Mouse (Mus musculus) T-cell, adult 2 months (primary cell): ENCODE results near the gene 2310034G01Rik.

Experiments used
- DNase-seq: peaks from one replicate; pipeline ENCODE4 v3.0.0; 2022; ENCODE audit warnings: low spot score

2310034G01Rik gene

DNA sequence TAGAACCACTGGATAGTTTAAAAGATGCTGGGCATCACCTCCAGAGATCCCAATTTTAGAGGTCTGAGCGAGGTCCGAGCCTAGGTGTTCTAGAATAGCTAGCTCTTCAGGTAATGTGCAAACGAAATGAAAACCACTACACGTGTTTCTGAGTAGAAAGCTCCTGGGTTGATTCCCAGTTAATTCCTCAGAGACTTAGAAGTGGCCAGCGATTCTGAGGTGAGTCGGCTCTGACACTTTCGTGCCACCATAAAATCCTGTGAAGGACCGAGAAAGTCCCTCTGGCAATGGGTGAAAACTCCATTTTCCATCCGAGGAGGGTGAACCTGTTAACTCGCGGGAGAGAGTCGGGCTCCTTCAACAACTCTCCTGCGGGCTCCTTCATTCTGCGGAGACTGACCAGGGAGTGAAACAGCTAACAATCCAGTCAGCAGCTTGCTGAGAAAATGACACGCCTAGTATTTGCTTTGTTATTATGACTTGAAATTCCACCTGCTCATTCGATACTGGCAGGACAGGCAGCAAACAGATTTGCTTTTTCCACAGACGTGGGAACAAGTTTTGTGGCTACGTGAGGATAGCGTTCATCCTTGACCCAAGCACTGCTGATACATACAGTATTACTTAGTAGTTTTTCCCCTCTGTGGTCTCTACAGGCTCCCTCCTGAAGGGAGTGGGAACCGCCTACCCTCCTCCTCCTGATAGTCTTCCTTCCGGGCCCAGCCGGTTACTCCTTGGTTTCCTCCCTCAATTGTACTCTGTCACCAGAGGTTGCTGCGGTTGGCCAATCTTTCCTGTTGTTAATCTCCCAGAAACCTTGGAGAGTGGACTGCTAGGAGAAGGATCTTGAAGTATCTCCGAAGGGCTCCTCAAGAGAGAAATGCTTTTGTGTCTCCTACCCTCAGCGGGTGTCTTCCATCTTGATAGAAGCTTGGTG lies 7.5 kb upstream of the 2310034G01Rik start:
- no peak for DNase-seq

GRCm38 (mm10) chr19:46356701-46357138 lies 6.6 kb upstream of the 2310034G01Rik start:
- peak; percentile 81 for DNase-seq

GRCm38 (mm10) chr19:46349550-46349949 lies 552 bp downstream of the 2310034G01Rik start:
- DNase-seq: no peak

DNA sequence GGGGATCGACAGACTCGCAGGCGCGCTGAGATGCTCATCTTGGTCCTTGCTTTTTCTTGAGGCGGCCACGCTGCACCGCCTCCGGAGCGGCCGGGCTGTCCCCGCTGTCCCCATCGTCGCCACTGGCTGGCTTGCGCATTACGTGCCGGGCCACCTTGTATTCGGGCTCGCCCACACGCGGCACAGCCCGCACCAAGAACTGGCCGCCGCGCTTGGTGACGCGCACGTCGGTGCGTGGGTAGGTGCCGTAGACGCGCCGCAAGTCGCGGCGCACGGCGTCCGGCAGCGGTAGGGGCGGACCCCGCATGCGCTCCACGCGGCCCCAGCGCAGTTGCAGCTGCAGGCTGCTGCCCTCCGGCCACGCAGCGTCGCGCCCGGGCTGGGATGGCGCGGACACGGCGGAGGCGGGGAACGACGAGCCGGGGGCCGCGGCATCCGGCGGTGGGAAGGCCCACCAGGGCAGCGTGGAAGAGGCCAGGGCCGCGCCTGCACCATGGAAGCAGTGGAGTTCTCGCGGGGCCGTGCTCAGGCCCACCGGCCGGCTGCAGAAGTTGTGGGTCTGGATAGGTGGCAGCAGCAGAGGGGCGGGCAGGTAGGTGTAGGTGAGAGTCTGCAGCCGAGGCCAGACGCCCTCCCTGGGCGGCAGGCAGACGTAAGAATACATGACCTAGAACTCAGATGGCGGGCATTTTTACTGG lies 1.2 kb downstream of the 2310034G01Rik start:
- DNase-seq: peak; percentile 64

DNA sequence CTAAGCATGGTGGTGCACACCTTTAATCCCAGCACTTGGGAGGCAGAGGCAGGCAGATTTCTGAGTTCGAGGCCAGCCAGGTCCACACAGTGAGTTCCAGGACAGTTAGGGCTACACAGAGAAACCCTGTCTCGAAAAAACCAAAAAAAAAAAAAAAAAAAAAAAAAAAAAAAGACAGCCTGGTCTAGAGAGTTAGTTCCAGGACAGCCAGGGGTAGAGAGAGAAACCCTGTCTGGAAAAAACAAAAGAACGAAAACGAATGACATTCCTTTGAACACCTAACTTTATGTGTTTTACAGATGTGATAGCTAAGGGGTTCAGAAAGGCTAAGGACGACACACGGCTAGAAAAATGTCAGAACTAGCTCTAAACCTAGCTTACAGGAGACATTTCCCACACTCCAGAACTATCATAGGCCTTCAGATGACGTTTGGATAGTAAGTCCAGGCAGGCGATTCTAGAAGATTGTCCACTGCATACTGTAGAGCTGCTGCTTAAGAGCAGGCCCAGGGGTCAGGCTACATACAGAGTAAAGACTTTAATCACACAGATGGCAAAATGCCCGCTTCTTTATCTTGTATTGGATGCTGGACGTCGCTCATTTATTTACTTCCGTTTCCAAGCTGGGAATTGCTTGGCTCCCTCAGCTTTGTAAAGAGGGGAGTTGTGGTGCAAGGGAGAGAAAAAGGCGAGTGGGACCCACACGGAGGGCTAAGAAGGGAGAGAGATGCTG lies 2.0 kb downstream of the 2310034G01Rik start:
- DNase-seq: no peak

DNA sequence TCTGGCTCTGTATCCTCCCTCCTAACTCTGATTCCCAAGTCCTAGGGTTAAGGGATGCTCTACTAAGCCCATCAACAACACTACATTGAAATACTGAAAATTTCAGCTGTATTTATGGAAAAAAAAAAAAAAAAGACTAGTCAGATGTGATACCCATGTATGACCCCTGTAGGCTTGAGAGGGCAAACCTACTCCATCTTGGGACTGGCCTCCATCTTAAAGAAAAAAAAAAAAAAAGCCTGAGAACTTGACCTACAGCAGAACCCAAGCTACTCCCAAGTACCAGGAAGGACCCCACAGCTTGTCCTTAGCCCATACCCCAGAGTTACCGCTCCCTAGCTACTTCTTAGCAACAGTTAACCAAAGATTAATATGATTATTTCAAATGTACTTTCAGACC lies 3.0 kb downstream of the 2310034G01Rik start:
- DNase-seq: no peak

GRCm38 (mm10) chr19:46344710-46345419 lies 5.2 kb downstream of the 2310034G01Rik start:
- DNase-seq: no peak

DNA sequence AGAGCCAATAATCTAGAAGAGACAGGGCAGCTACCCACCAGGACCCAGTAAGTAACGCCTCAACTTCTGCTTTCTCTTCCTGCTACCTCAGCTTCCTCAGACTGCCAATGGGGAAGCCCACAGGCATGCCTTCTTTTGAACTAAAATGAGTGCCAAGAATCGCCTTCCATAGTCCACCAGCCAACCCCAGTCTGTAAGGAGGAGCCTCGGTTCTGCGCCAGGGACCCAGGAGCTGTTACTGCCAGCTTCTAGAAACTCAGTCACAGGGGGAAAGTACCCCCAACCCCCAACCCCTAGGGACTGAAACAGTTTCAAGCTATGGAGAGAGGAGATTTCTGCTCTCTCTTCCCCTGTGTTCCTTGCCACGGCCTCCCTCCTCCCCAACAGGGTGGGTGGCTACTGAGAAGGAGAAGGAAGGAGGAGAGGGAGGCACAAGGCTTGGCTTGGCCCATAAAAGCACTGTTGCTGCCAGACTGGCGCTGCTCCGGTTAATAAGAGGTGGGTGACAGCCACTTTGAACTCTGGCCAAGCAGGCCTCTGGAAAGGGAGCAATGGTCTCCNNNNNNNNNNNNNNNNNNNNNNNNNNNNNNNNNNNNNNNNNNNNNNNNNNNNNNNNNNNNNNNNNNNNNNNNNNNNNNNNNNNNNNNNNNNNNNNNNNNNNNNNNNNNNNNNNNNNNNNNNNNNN lies 10.7 kb downstream of the 2310034G01Rik start:
- DNase-seq: no peak

DNA sequence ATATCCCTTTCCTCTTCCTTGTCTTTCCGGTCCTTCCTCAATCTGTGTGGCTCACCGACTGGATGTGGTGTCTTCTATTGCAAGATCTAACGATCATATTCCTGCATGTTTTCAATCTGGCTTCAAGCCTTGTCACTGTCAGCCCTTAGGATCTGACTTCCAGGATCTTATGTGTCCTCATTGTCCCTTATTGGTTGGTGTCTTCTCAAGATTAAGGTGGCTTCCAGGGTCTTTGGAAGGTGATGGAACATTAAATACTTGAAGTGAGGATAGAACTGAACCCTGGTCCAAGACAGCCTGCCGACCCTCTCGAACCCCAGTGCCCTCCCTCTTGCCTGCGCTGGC lies 11.2 kb downstream of the 2310034G01Rik start:
- no peak for DNase-seq

DNA sequence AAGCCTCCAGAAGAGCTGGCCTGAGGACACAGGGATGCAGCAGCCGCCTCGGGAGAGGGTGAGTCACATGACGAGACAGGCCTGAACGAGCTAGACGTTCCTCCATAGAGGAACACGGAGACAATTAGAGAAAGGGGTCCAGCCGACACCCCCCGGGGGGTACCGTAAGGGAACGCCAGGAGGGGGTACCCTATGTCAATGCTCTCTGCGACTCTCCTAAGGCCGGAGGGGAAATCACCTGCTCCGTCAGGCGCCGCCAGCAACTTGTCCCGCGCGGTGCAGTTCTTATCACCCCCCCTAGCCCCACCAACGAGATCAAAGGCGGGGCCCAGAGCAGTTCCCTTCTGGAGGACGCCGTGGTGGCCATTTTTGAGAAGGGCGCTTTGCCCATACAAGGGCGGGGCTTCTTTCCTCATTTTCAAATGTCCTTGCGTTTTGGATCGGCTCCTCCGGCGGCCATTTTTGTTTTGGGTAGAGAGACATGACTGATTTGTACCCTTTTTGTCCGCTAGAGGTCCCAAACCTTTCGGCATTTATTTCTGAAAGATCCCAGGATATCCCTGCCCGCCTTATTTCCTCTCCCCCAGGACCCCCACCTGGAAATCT lies 11.7 kb downstream of the 2310034G01Rik start, which contains the start of gene Cuedc2:
Gene Cuedc2 (minus strand): TSS at position 372 of the 606 bp plus-strand sequence.
- peak; percentile 89 for DNase-seq

DNA sequence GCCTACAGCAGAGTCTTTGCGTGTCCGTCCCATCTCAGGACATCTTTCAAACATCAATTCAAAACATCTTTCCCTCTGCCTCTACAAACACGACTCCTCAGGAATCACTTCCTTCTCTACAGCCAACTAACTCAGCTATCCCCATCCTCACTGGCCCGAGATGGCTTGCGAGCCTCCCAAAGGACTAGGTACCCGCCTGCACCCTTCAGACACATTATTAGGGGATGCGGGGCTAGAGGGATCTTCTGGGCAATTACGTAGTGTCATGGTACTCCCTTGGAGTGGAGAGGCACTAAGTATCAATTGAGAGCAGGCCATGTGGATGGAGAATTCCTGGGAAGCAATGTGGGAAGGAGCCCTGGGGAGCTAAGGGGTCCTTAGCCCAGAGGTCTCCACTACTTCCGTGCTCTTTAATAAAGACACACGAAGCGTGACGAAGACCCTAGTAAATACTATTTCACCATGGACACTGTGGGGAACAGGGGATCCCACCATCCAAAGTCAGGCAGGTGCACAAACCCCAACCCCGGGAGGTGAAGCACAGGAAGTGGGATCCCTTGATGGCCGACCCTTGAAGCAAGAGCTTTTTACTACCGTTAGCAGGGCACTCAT lies 12.3 kb downstream of the 2310034G01Rik start:
- DNase-seq: no peak

GRCm38 (mm10) chr19:46333906-46334305 lies 16.2 kb downstream of the 2310034G01Rik start:
- no peak for DNase-seq

DNA sequence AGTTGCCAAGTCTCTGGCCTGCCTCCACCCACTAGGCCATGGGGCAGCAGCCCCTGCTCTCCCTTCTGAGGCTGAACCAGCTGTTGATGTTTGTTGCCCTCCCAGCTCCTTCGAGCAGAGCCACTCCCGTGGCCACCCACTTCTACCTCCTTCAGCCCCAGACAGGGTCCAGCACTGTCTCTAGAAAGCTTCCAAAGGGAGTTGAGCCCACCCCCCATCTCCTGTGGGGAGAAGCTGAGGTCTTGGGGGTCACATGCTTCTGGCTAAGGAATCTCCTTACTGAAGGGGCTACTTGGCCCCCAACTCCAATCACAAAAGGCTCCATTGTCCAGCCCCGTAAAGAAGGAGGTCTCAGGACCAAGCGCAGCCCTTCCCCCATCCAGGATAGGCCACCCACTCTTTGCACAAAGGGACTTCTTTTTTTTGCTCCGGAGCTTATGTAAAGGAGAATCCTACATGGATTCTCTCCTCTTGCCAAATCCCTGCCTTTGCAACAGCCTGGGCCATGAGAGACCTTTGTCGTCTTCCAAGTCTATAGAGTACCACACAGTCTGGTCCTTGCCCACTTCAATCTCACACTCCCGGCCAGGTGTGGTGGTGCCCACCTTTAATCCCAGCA lies 17.3 kb downstream of the 2310034G01Rik start:
- DNase-seq: no peak

DNA sequence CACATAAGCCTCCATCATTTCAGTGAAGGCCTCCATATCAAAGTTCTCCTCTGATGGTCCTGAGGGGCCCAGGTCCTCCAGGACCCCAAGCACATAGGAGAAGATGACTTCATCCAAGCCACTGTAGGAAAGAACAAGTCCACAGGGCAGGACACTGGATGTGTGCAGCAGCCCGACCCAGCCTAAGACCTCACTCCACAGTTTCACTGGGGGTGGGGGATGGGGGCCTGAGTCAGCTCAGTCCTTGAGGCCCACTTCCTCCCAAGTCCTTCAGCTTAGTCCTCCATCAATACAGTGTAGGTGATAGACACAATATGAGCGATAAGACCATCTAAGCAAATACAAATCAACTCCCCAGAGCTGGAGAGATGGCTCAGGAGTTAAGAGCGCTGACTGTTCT lies 18.2 kb downstream of the 2310034G01Rik start:
- DNase-seq: no peak

GRCm38 (mm10) chr19:46331326-46331725 lies 18.8 kb downstream of the 2310034G01Rik start:
- no peak for DNase-seq

DNA sequence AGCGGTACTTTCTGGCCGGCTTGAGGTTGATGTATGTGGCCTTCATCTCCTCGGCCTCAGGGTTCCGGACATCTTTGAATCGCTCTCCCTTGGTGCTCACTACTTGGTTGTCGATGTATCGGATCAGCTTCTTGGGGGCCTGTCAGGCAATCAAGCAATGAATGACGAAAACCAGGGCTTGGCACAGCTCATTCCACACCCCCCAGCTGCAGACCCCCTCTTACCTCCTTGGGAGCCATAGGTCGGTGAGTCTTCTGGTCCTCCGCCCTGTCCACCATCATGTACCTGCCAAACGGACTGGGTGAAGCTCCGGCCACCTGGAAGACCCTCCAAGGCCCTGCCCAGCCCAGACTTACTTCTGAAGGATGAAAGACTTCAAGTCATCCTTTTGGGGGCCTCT lies 19.4 kb downstream of the 2310034G01Rik start:
- DNase-seq: no peak

- DNase-seq: peak; percentile 37
Observed at GRCm38 (mm10) chr19:46329951-46330350, 20.2 kb downstream of the 2310034G01Rik start.

DNA sequence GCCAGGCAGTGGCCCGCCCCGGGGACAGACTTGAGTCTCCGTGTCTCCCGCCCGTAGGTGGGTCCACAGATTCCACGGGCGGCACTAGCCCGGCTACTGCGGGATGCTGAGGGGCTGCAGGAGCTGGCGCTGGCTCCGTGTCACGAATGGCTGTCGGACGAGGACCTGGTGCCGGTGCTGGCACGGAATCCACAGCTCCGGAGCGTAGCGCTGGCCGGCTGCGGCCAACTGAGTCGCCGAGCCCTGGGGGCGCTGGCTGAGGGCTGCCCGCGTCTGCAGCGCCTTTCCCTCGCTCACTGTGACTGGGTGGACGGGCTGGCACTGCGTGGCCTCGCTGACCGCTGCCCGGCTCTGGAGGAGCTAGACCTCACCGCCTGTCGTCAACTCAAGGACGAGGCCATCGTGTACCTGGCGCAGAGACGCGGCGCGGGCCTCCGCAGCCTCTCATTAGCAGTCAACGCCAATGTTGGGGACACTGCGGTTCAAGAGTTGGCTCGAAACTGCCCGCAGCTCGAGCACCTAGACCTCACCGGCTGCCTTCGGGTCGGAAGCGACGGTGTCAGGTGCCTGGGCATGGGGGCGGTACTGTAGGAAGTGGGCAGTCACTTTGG lies 21.0 kb downstream of the 2310034G01Rik start:
- peak; percentile 28 for DNase-seq
